In genomic region chr1:36530485-36530884, GRCm38 (mm10) we compare ENCODE assay signal across 17 mouse cellular contexts. TPM values are rescaled to one million over a fixed set of nuclear protein-coding genes. Genes with fewer than 3 reads are reported as not detected.
DNase-seq lines count a peak whose midpoint lies in the region; ATAC-seq lines count a peak whose summit lies in the region.
"Had no signal": no experiment of that assay in that cellular context is flagged by ENCODE, and none has a peak within 500 bp of the region (broad histone marks: within the 10 kb centered on the region; RNA-seq: fewer than 3 reads in every experiment).

No protein-coding gene starts in this region.

- no peak overlapping the region for H3K9ac ChIP-seq in forebrain, embryonic 12.5 days
- no peak overlapping the region for H3K9ac ChIP-seq in forebrain, embryonic 16.5 days (replicated peaks; ENCODE audit: low read depth, low read length)
- 0 out of 2 replicates have a peak overlapping the region, but pooled peaks have one; percentile 9 for H3K9ac ChIP-seq in heart, embryonic 16.5 days (ENCODE audit: low read length)
- no peak overlapping the region for H3K9ac ChIP-seq in stomach, embryonic 16.5 days (ENCODE audit: low read length)
- H3K9ac ChIP-seq: hindbrain, embryonic 13.5 days; intestine, embryonic 15.5 days; kidney, embryonic 15.5 days; lung, embryonic 15.5 days; midbrain, embryonic 13.5 days had no signal

- H3K4me1 ChIP-seq in forebrain, embryonic 12.5 days: peaks cover 21% of the 10 kb centered on the region
- peaks cover 15% of the 10 kb centered on the region for H3K4me1 ChIP-seq in forebrain, embryonic 16.5 days (replicated peaks; ENCODE audit: control insufficient read depth, insufficient read depth, low read length)
- H3K4me1 ChIP-seq in heart, embryonic 16.5 days (ENCODE audit: control insufficient read depth, insufficient read depth, low read length): peaks cover 48% of the 10 kb centered on the region
- H3K4me1 ChIP-seq in stomach, embryonic 16.5 days (ENCODE audit: control insufficient read depth, insufficient read depth, low read length): no peaks in the 10 kb centered on the region; the same call in none of the 2 replicates

- no peak for DNase-seq in heart, postnatal 25 days (ENCODE audit: low spot score)
- peak; percentile 40 for DNase-seq in right cerebral cortex, postnatal 4 days
- DNase-seq in right cerebral cortex, postnatal 14 days: no peak
- DNase-seq in urinary bladder, adult 2 months (ENCODE audit: low spot score): no peak
- DNase-seq: adrenal gland, postnatal 36 days; B cell, adult 2 months had no signal

- no peaks in the 10 kb centered on the region for H3K9me3 ChIP-seq in forebrain, embryonic 12.5 days
- no peaks in the 10 kb centered on the region for H3K9me3 ChIP-seq in forebrain, embryonic 16.5 days (ENCODE audit: control insufficient read depth, low read length)
- no peaks in the 10 kb centered on the region for H3K9me3 ChIP-seq in heart, embryonic 16.5 days (replicated peaks; ENCODE audit: control insufficient read depth, low read length)
- H3K9me3 ChIP-seq in stomach, embryonic 16.5 days (replicated peaks; ENCODE audit: control insufficient read depth, low read length): no peaks in the 10 kb centered on the region
- H3K9me3 ChIP-seq: hindbrain, embryonic 13.5 days; intestine, embryonic 15.5 days; kidney, embryonic 15.5 days; lung, embryonic 15.5 days; midbrain, embryonic 13.5 days had no signal

- H3K4me2 ChIP-seq in forebrain, embryonic 12.5 days: no peak overlapping the region
- H3K4me2 ChIP-seq in forebrain, embryonic 16.5 days (ENCODE audit: low read length): no peak overlapping the region
- H3K4me2 ChIP-seq in heart, embryonic 16.5 days (ENCODE audit: low read depth, low read length): no peak overlapping the region
- no peak overlapping the region for H3K4me2 ChIP-seq in stomach, embryonic 16.5 days (ENCODE audit: low read depth, low read length)
- H3K4me2 ChIP-seq: hindbrain, embryonic 13.5 days; intestine, embryonic 15.5 days; kidney, embryonic 15.5 days; liver, embryonic 11.5 days; lung, embryonic 15.5 days; midbrain, embryonic 13.5 days had no signal

- H3K36me3 ChIP-seq in forebrain, embryonic 12.5 days (replicated peaks): peaks cover 20% of the 10 kb centered on the region
- 0 out of 2 replicates have a peak, but pooled peaks cover under 1% of the 10 kb centered on the region for H3K36me3 ChIP-seq in forebrain, embryonic 16.5 days (ENCODE audit: control insufficient read depth, insufficient read depth)
- peaks cover 15% of the 10 kb centered on the region for H3K36me3 ChIP-seq in heart, embryonic 16.5 days (ENCODE audit: control insufficient read depth, insufficient read depth)
- 0 out of 2 replicates have a peak, but pooled peaks cover under 1% of the 10 kb centered on the region for H3K36me3 ChIP-seq in stomach, embryonic 16.5 days (ENCODE audit: control insufficient read depth, insufficient read depth, low read length)

- intact Hi-C loops in heart, postnatal 25 days (cut with DNase I): no loop called here

- H3K27ac ChIP-seq in forebrain, embryonic 12.5 days: peak overlapping the region; percentile 1; the same call in 1 of the 2 replicates
- no peak overlapping the region for H3K27ac ChIP-seq in forebrain, embryonic 16.5 days (ENCODE audit: low read length)
- peak overlapping the region; percentile 22 for H3K27ac ChIP-seq in heart, embryonic 16.5 days (ENCODE audit: low read length)
- H3K27ac ChIP-seq in stomach, embryonic 16.5 days (ENCODE audit: low read length): no peak overlapping the region
- H3K27ac ChIP-seq: hindbrain, embryonic 13.5 days; intestine, embryonic 15.5 days; kidney, embryonic 15.5 days; lung, embryonic 15.5 days; midbrain, embryonic 13.5 days had no signal

- ATAC-seq in forebrain, embryonic 12.5 days (ENCODE audit: low FRiP score): no peak
- ATAC-seq in forebrain, embryonic 16.5 days: no peak
- peak; percentile 25; the same call in 1 of the 2 replicates for ATAC-seq in heart, embryonic 16.5 days (replicated peaks; ENCODE audit: extremely low read depth, insufficient read depth, low FRiP score)
- peak; percentile 26; the same call in 1 of the 2 replicates for ATAC-seq in stomach, embryonic 16.5 days (ENCODE audit: insufficient read depth, low FRiP score)
- ATAC-seq: intestine, embryonic 15.5 days; midbrain, embryonic 13.5 days had no signal

- H3K4me3 ChIP-seq in forebrain, embryonic 12.5 days (replicated peaks): no peak overlapping the region
- H3K4me3 ChIP-seq in forebrain, embryonic 16.5 days (replicated peaks; ENCODE audit: low read length): no peak overlapping the region
- H3K4me3 ChIP-seq in heart, embryonic 16.5 days (ENCODE audit: low read length): no peak overlapping the region
- no peak overlapping the region for H3K4me3 ChIP-seq in stomach, embryonic 16.5 days (replicated peaks; ENCODE audit: low read length)
- H3K4me3 ChIP-seq: hindbrain, embryonic 13.5 days; intestine, embryonic 15.5 days; kidney, embryonic 15.5 days; lung, embryonic 15.5 days; midbrain, embryonic 13.5 days had no signal

- H3K27me3 ChIP-seq in forebrain, embryonic 12.5 days: no peaks in the 10 kb centered on the region
- no peaks in the 10 kb centered on the region for H3K27me3 ChIP-seq in forebrain, embryonic 16.5 days (replicated peaks; ENCODE audit: control insufficient read depth, insufficient read depth, low read length)
- H3K27me3 ChIP-seq in heart, embryonic 16.5 days (ENCODE audit: control insufficient read depth, insufficient read depth, low read length): no peaks in the 10 kb centered on the region
- H3K27me3 ChIP-seq in stomach, embryonic 16.5 days (ENCODE audit: control insufficient read depth, insufficient read depth, low read length): no peaks in the 10 kb centered on the region
- H3K27me3 ChIP-seq: hindbrain, embryonic 13.5 days; intestine, embryonic 15.5 days; kidney, embryonic 15.5 days; lung, embryonic 15.5 days; midbrain, embryonic 13.5 days had no signal

- WGBS in forebrain, embryonic 12.5 days: 75% methylated on average over 8 of the region's 8 CpGs
- 72% methylated on average over 8 of the region's 8 CpGs for WGBS in forebrain, embryonic 16.5 days
- WGBS in heart, embryonic 16.5 days: 57% methylated on average over 8 of the region's 8 CpGs
- WGBS in stomach, embryonic 16.5 days: 68% methylated on average over 8 of the region's 8 CpGs

RNA-seq across cellular contexts. Expression of gene Ankrd23, which starts 6.2 kb away (rescaled TPM):
- 14.8 and 15.0 TPM in 2 replicates for polyA plus RNA-seq in forebrain, embryonic 12.5 days (2016; fragmentation: Nextera tagmentation; extraction: Ambion mirVana)
- 9.3 and 13.2 TPM in 2 replicates for polyA plus RNA-seq in forebrain, embryonic 16.5 days (2015; fragmentation: Nextera tagmentation; extraction: Ambion mirVana)
- 30.2 and 32.7 TPM in 2 replicates for polyA plus RNA-seq in heart, embryonic 16.5 days (2015; fragmentation: Nextera tagmentation; extraction: Ambion mirVana)
- total RNA-seq in heart, postnatal 25 days (2021): 100 to 1,000 TPM; 215 to 337 TPM
- 18.0 and 21.7 TPM in 2 replicates for polyA plus RNA-seq in stomach, embryonic 16.5 days (2015; fragmentation: Nextera tagmentation; extraction: Ambion mirVana)
- polyA plus RNA-seq in urinary bladder, adult 2 months (2012; rRNA removed): 21.3 and 26.1 TPM in 2 replicates

RNA-seq across cellular contexts. Expression of gene Gm42417, which starts 8.7 kb away (rescaled TPM):
- 0.50 TPM in 1 of 2 replicates, not detected in the other for polyA plus RNA-seq in forebrain, embryonic 12.5 days (2016; fragmentation: Nextera tagmentation; extraction: Ambion mirVana)
- polyA plus RNA-seq in forebrain, embryonic 16.5 days (2015; fragmentation: Nextera tagmentation; extraction: Ambion mirVana): 0.22 and 0.42 TPM in 2 replicates
- polyA plus RNA-seq in heart, embryonic 16.5 days (2015; fragmentation: Nextera tagmentation; extraction: Ambion mirVana): not detected in 2 replicates
- 100 to 1,000 TPM; 112 to 186 TPM for total RNA-seq in heart, postnatal 25 days (2021)
- polyA plus RNA-seq in stomach, embryonic 16.5 days (2015; fragmentation: Nextera tagmentation; extraction: Ambion mirVana): 1.9 TPM in 1 of 2 replicates, not detected in the other
- 0.12 and 0.25 TPM in 2 replicates for polyA plus RNA-seq in urinary bladder, adult 2 months (2012; rRNA removed)
- total RNA-seq: left cerebral cortex, postnatal 25 days had no signal
- polyA plus RNA-seq: hindbrain, embryonic 13.5 days; liver, embryonic 11.5 days; lung, embryonic 15.5 days; midbrain, embryonic 13.5 days had no signal

RNA-seq across cellular contexts. Expression of gene Ankrd39, which starts 16.8 kb away (rescaled TPM):
- polyA plus RNA-seq in forebrain, embryonic 12.5 days (2016; fragmentation: Nextera tagmentation; extraction: Ambion mirVana): 16.7 and 17.9 TPM in 2 replicates
- 15.4 and 24.4 TPM in 2 replicates for polyA plus RNA-seq in forebrain, embryonic 16.5 days (2015; fragmentation: Nextera tagmentation; extraction: Ambion mirVana)
- polyA plus RNA-seq in heart, embryonic 16.5 days (2015; fragmentation: Nextera tagmentation; extraction: Ambion mirVana): 31.1 and 32.5 TPM in 2 replicates
- total RNA-seq in heart, postnatal 25 days (2021): 1 to 10 TPM; 5.6 to 8.1 TPM
- 26.7 and 30.5 TPM in 2 replicates for polyA plus RNA-seq in stomach, embryonic 16.5 days (2015; fragmentation: Nextera tagmentation; extraction: Ambion mirVana)
- 19.6 and 26.7 TPM in 2 replicates for polyA plus RNA-seq in urinary bladder, adult 2 months (2012; rRNA removed)

RNA-seq across cellular contexts. Expression of gene Cnnm3, which starts 18.8 kb away (rescaled TPM):
- polyA plus RNA-seq in forebrain, embryonic 12.5 days (2016; fragmentation: Nextera tagmentation; extraction: Ambion mirVana): 3.4 and 4.5 TPM in 2 replicates
- polyA plus RNA-seq in forebrain, embryonic 16.5 days (2015; fragmentation: Nextera tagmentation; extraction: Ambion mirVana): 4.8 and 5.8 TPM in 2 replicates
- 1.8 and 2.4 TPM in 2 replicates for polyA plus RNA-seq in heart, embryonic 16.5 days (2015; fragmentation: Nextera tagmentation; extraction: Ambion mirVana)
- 10 to 100 TPM; 14.7 to 15.7 TPM for total RNA-seq in heart, postnatal 25 days (2021)
- polyA plus RNA-seq in stomach, embryonic 16.5 days (2015; fragmentation: Nextera tagmentation; extraction: Ambion mirVana): 2.5 and 3.0 TPM in 2 replicates
- polyA plus RNA-seq in urinary bladder, adult 2 months (2012; rRNA removed): 15.2 and 17.6 TPM in 2 replicates

RNA-seq across cellular contexts. Expression of gene Sema4c, which starts 27.7 kb away (rescaled TPM):
- polyA plus RNA-seq in forebrain, embryonic 12.5 days (2016; fragmentation: Nextera tagmentation; extraction: Ambion mirVana): 29.8 and 31.7 TPM in 2 replicates
- polyA plus RNA-seq in forebrain, embryonic 16.5 days (2015; fragmentation: Nextera tagmentation; extraction: Ambion mirVana): 35.4 and 37.3 TPM in 2 replicates
- 7.8 and 8.8 TPM in 2 replicates for polyA plus RNA-seq in heart, embryonic 16.5 days (2015; fragmentation: Nextera tagmentation; extraction: Ambion mirVana)
- total RNA-seq in heart, postnatal 25 days (2021): 10 to 100 TPM; 14.8 to 15.7 TPM
- polyA plus RNA-seq in stomach, embryonic 16.5 days (2015; fragmentation: Nextera tagmentation; extraction: Ambion mirVana): 10.0 and 10.6 TPM in 2 replicates
- 25.6 and 30.8 TPM in 2 replicates for polyA plus RNA-seq in urinary bladder, adult 2 months (2012; rRNA removed)

Comparison
In these comparisons a context has a peak if more than half of its experiments do, and no peak if none do; other contexts are left out.
1. H3K27ac ChIP-seq: peak in forebrain, embryonic 12.5 days (single experiment) and heart, embryonic 16.5 days (single experiment); none in forebrain, embryonic 16.5 days (single experiment) and stomach, embryonic 16.5 days (single experiment).
2. ATAC-seq: peak in heart, embryonic 16.5 days (single experiment) and stomach, embryonic 16.5 days (single experiment); none in forebrain, embryonic 12.5 days (single experiment) and forebrain, embryonic 16.5 days (single experiment).